Comparison of ENCODE assay signal across 9 mouse cellular contexts in the genomic region with DNA sequence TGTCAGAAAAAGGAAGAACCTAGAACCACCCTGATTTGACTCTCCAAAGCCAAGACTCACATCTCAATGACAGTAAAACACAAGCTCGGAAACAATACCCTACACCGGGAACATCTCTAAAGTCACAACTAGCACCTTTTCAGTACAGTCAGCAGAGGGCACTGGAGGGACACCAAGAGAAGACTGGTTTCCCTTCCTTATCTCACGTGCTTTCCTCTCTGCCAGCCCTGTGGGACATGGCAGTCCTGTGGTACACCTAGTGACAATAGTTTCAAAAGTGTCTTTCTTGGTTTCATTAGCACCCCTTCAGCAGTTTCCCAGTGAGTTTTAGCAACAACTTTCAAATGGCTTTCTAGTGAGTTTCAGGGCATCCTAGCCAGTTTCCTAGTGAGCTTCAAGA.
DNase-seq lines count a peak whose midpoint lies in the region; TF ChIP-seq lines count a peak whose summit lies in the region.
"Had no signal": no experiment of that assay in that cellular context is flagged by ENCODE, and none has a peak within 500 bp of the region (broad histone marks: within the 10 kb centered on the region; RNA-seq: fewer than 3 reads in every experiment).

No protein-coding gene starts in this region.

- no peaks in the 10 kb centered on the region; the same call in 1 of the 2 replicates for H3K4me1 ChIP-seq in lung, adult 2 months (ENCODE audit: control insufficient read depth, insufficient read depth, low read length)

- H3K4me3 ChIP-seq in lung, adult 2 months (replicated peaks; ENCODE audit: extremely low read depth, low read depth, low read length): no peak overlapping the region
- H3K4me3 ChIP-seq: myocyte had no signal

- no peak for TF ChIP-seq POLR2A in lung, adult 2 months (IDR thresholded peaks at IDR 0.05; ENCODE audit: borderline replicate concordance, extremely low read depth, low read depth, low read length)

- peak; percentile 57 for TF ChIP-seq CTCF in lung, adult 2 months (IDR thresholded peaks at IDR 0.05; ENCODE audit: insufficient read depth, low read length)

- peak; percentile 8 for DNase-seq in ovary, postnatal 14 days (ENCODE audit: low spot score)
- DNase-seq in ovary, adult 18-20 months (ENCODE audit: low spot score): no peak
- DNase-seq in adrenal gland, postnatal 36 days: peak; percentile 37 to 62
- peak; percentile 9 to 27 for DNase-seq in frontal cortex, postnatal 36 days (ENCODE audit: low spot score in 2 of 2)
- peak; percentile 52 for DNase-seq in kidney, postnatal 14 days
- peak; percentile 12 for DNase-seq in lung, adult 2 months
- DNase-seq in testis, postnatal 10 days (ENCODE audit: low spot score): peak; percentile 41
- no peak for DNase-seq in ovary, postnatal 36 days (ENCODE audit: low spot score)

- WGBS in lung, adult 2 months: 39% methylated on average over 3 of the region's 3 CpGs

Comparison
In these comparisons a context has a peak if more than half of its experiments do, and no peak if none do; other contexts are left out.
1. DNase-seq: peak in ovary, postnatal 14 days (single experiment), adrenal gland, postnatal 36 days (2 of 2), frontal cortex, postnatal 36 days (2 of 2), kidney, postnatal 14 days (single experiment), lung, adult 2 months (single experiment) and testis, postnatal 10 days (single experiment); none in ovary, adult 18-20 months (single experiment) and ovary, postnatal 36 days (single experiment).